Mouse (Mus musculus): ENCODE data around the gene Sytl3. TPM values are rescaled to one million over a fixed set of nuclear protein-coding genes. Genes with fewer than 3 reads are reported as not detected.
"Not testable (repeated sequence)": the region's sequence is repeated elsewhere in the genome, so short reads cannot be mapped to it uniquely, and the experiment has no call there.

Sytl3 gene
- total and polyA plus RNA-seq, 2 experiments, result 0.18 TPM; not detected in 1

DNA sequence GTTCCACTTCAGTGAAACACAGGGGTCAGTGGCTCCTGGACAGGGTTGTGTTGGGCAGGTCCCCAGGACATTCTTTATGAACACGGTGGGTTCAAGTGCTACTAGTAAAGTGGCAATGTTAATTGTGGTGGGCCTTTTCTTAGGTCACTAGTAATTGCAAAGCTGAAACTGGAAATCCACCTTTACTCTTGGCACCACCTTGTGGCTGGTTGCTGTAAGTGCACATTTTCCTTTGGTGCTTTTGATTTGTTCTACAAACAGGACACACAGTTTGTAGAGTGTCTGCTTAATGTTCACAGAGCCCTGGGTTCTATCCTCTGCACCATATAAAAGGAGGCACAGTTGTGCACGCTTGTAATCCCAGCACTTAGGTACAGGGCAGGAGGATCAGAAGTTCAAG is 32.7 kb downstream of the Sytl3 start:
- H3K4me1 ChIP-seq (ENCODE audit: control insufficient read depth, insufficient read depth, low read length); H3K9ac ChIP-seq (ENCODE audit: low read depth, low read length); H3K27ac ChIP-seq (replicated peaks; ENCODE audit: insufficient read depth, low read depth, low read length); H3K27me3 ChIP-seq (ENCODE audit: control insufficient read depth, insufficient read depth, low read length); H3K4me3 ChIP-seq (ENCODE audit: insufficient read depth, low read depth, low read length); H3K36me3 ChIP-seq (ENCODE audit: control insufficient read depth, insufficient read depth, low read length); H3K79me2 ChIP-seq (ENCODE audit: control insufficient read depth, insufficient read depth, low read length): not testable (repeated sequence)
- peak; percentile 6 for DNase-seq (ENCODE audit: extremely low read depth, low read depth, low spot score)
- 3% methylated on average over 2 of the region's 2 CpGs for WGBS
- TF ChIP-seq CTCF (IDR thresholded peaks at IDR 0.05; ENCODE audit: low read depth, low read length), result peak; percentile 33; the same call in 1 of the 2 replicates

DNA sequence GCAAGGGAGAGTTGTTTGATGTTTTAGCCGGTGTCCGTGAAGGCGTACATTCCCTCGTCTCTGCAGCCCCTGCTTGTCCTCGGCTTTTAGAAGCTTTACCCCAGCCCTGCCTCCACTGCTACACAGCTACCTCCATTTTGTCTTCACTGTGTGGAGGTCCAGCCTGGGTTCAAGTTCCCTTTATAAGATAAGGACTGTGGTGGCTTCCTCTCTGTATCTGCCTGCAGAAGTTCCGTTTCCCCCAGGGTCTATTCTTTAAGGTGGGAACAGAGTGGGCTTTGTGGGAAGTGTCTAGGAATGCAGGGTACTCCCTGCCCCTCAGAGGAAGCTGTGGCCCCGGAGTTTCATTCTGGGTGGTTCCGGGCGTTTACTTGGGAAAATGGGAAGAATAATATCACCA is 36.8 kb downstream of the Sytl3 start:
- H3K36me3 ChIP-seq (ENCODE audit: control insufficient read depth, insufficient read depth, low read length); H3K79me2 ChIP-seq (ENCODE audit: control insufficient read depth, insufficient read depth, low read length); H3K27ac ChIP-seq (replicated peaks; ENCODE audit: insufficient read depth, low read depth, low read length); H3K27me3 ChIP-seq (ENCODE audit: control insufficient read depth, insufficient read depth, low read length); DNase-seq (ENCODE audit: extremely low read depth, low read depth, low spot score); H3K9ac ChIP-seq (ENCODE audit: low read depth, low read length); H3K4me3 ChIP-seq (ENCODE audit: insufficient read depth, low read depth, low read length); H3K4me1 ChIP-seq (ENCODE audit: control insufficient read depth, insufficient read depth, low read length): not testable (repeated sequence)
- WGBS, result 68% methylated on average over 9 of the region's 9 CpGs

DNA sequence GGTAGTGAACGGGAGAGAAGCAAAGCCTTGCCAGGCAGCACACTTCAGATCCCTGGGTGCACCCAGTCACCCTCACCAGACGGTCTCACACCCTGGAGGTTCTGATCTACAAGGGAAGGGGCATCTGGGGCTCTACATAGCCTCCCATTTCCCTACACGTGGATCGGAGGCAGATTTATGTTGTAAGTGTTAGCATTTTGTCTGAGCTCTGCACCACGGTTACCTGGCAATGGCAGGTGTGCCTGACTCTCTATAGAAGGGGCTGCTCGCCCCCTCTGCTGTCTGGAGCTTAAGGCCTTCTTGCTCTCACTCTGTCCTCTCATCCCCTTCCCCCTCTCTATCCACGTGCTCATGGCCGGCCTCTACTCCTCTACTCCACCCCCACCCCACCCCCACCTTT is 37.6 kb downstream of the Sytl3 start:
- DNase-seq (ENCODE audit: extremely low read depth, low read depth, low spot score); H3K79me2 ChIP-seq (ENCODE audit: control insufficient read depth, insufficient read depth, low read length): not testable (repeated sequence)
- 60% methylated on average over 8 of the region's 8 CpGs for WGBS

DNA sequence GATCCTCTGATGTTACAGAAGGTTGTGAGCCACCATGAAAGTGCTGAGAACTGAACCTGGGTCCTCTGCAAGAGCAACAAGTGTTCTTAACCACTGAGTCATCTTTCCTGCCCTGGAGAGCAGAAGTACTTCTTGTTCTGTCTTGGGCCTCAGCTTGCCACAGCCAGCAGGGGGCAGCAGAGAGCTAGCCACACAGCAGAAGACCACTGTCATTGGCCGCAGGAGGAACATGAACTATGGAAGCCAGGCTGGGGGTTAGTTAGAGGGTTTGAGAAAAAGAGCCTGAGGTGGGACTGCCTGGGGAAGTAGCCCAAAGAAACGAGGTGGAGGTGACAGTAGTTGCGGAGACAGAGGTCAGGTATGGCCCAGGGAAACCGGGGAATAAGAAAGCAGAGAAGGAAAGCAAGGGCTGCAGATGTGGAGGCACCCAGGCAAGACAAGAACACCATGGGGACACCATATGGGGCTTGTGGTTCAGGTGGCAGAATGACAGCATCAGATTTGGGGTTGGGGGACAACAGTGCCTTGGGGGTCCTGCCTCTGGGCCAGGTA is 38.4 kb downstream of the Sytl3 start:
- H3K4me1 ChIP-seq (ENCODE audit: control insufficient read depth, insufficient read depth, low read length); H3K4me3 ChIP-seq (ENCODE audit: insufficient read depth, low read depth, low read length); H3K27me3 ChIP-seq (ENCODE audit: control insufficient read depth, insufficient read depth, low read length); H3K27ac ChIP-seq (replicated peaks; ENCODE audit: insufficient read depth, low read depth, low read length); H3K79me2 ChIP-seq (ENCODE audit: control insufficient read depth, insufficient read depth, low read length); H3K36me3 ChIP-seq (ENCODE audit: control insufficient read depth, insufficient read depth, low read length); H3K9ac ChIP-seq (ENCODE audit: low read depth, low read length): not testable (repeated sequence)
- TF ChIP-seq CTCF (IDR thresholded peaks at IDR 0.05; ENCODE audit: low read depth, low read length), result peak; percentile 24; the same call in 1 of the 2 replicates
- 28% methylated on average over 4 of the region's 4 CpGs for WGBS
- DNase-seq (ENCODE audit: extremely low read depth, low read depth, low spot score), result peak; percentile 8

More for the DNA sequence above, 37.6 kb downstream of the Sytl3 start:
- not testable (repeated sequence) for H3K4me1 ChIP-seq (ENCODE audit: control insufficient read depth, insufficient read depth, low read length); H3K4me3 ChIP-seq (ENCODE audit: insufficient read depth, low read depth, low read length); H3K27ac ChIP-seq (replicated peaks; ENCODE audit: insufficient read depth, low read depth, low read length); H3K36me3 ChIP-seq (ENCODE audit: control insufficient read depth, insufficient read depth, low read length); H3K27me3 ChIP-seq (ENCODE audit: control insufficient read depth, insufficient read depth, low read length); H3K9ac ChIP-seq (ENCODE audit: low read depth, low read length)

DNA sequence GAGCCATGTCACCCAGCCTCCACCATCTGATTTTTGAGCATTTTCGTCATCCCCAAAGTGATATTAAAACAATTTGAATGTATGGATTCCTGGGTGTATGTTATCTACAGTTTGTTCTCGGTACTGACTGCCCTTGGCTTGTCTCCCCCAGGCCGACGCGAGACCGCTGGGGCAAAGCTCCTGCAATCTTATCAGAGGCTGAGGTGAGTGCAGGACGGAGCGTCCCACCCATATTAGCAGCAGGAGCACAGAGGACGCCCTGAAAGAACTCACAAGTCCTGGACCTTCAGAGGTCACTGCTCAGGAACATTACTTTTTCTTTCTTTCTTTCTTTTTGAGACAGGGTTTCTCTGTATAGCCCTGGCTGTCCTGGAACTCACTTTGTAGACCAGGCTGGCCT is 40.6 kb downstream of the Sytl3 start:
- not testable (repeated sequence) for DNase-seq (ENCODE audit: extremely low read depth, low read depth, low spot score); H3K36me3 ChIP-seq (ENCODE audit: control insufficient read depth, insufficient read depth, low read length); H3K4me3 ChIP-seq (ENCODE audit: insufficient read depth, low read depth, low read length); H3K4me1 ChIP-seq (ENCODE audit: control insufficient read depth, insufficient read depth, low read length); H3K27ac ChIP-seq (replicated peaks; ENCODE audit: insufficient read depth, low read depth, low read length); H3K9ac ChIP-seq (ENCODE audit: low read depth, low read length); H3K27me3 ChIP-seq (ENCODE audit: control insufficient read depth, insufficient read depth, low read length); H3K79me2 ChIP-seq (ENCODE audit: control insufficient read depth, insufficient read depth, low read length)
- 78% methylated on average over 9 of the region's 9 CpGs for WGBS

DNA sequence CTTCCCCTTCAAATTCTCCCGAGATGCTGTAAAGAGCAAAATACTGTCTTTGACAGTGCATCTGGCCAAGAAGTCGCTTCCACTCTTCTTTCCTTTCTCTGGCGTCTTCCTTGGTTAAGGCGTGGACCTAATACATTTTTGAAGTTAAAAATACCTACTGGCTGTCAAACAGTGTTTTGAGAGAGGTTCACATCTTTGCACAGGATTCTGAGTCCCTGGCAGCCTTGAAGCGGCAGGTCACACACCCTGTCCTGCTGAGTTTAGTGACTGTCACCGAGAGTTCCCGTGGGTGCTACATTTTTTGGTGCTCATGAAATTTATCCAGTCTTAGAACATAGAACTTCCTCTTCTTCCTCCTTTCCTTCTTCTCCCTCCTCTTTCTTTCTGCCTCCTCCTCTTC is 41.2 kb downstream of the Sytl3 start:
- H3K4me1 ChIP-seq (ENCODE audit: control insufficient read depth, insufficient read depth, low read length); H3K36me3 ChIP-seq (ENCODE audit: control insufficient read depth, insufficient read depth, low read length); DNase-seq (ENCODE audit: extremely low read depth, low read depth, low spot score); H3K9ac ChIP-seq (ENCODE audit: low read depth, low read length); H3K27me3 ChIP-seq (ENCODE audit: control insufficient read depth, insufficient read depth, low read length); H3K27ac ChIP-seq (replicated peaks; ENCODE audit: insufficient read depth, low read depth, low read length); H3K79me2 ChIP-seq (ENCODE audit: control insufficient read depth, insufficient read depth, low read length); H3K4me3 ChIP-seq (ENCODE audit: insufficient read depth, low read depth, low read length): not testable (repeated sequence)
- 62% methylated on average over 4 of the region's 7 CpGs for WGBS

DNA sequence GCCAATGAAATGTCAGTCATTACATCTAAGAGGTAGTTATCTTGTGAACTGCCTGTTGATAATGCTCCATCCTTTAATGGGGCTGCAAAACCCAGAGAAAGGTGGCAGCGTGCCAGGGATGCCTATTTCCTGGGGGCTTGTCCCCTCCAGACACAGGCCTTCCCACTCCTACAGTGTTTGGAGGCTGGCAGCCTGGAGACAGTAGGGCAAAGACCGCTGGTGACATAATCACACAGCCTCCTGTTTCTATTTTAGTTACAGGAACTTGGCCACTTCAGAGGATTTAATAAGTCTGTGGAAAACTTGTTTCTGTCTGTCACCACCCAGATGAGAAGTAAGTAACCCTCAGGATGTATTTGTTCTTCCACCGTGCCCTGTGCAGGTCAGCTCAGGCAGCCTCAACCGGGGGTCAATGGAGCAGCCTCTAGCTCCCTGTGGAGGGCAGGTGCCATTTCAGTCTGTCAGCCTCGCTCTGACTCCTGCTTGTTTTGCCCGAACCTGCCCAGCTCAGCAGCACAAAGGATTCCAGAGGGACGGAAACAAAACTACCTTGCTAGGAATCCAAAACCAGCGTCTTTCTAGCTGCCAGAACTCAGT is 43.8 kb downstream of the Sytl3 start:
- H3K4me3 ChIP-seq (ENCODE audit: insufficient read depth, low read depth, low read length); H3K36me3 ChIP-seq (ENCODE audit: control insufficient read depth, insufficient read depth, low read length); H3K4me1 ChIP-seq (ENCODE audit: control insufficient read depth, insufficient read depth, low read length); H3K79me2 ChIP-seq (ENCODE audit: control insufficient read depth, insufficient read depth, low read length); H3K27me3 ChIP-seq (ENCODE audit: control insufficient read depth, insufficient read depth, low read length); H3K27ac ChIP-seq (replicated peaks; ENCODE audit: insufficient read depth, low read depth, low read length); H3K9ac ChIP-seq (ENCODE audit: low read depth, low read length); DNase-seq (ENCODE audit: extremely low read depth, low read depth, low spot score): not testable (repeated sequence)
- 7% methylated on average over 2 of the region's 8 CpGs for WGBS

DNA sequence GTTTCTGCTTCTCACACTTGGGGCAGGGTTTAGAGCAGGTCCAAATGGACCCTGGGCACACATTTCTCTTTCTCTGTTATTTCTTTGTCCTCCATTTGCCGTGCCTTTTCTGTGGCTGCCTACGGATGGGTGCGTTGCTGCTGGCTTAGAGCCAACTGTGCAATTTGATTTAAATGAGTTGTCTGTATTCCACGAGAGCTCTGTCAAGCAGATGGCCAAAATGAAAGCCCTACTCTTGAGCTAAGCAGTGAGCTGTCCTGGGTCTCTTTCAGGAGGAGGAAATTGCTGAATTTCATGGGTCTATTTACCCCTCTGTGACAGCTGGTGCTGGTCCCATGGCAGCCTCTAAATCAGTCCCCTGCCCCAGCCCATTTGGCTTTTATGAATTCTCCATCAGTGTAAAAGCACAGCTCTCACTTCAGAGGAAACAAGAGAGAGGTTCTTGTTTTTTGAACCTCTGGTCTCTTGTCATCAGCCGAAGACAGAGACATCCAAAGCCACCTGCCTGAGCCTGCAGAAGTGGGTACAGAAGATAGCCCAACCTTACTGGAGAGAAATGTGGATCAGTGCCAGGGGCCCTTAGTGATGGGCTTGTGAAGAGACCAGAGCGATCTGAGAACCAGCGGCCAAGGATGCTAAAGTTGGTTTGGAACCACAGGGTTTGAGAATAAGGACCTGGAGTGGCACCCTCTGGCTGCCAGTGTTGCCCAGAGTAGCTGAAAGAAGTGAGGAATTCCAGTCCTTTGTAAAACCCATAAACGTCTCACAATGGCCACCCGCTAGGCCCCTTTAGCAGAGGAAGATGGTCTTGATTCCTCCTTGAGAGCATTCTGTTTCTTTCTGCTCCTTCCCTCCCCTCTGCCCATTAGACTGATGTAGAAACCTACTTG is 44.7 kb downstream of the Sytl3 start:
- not testable (repeated sequence) for H3K9ac ChIP-seq (ENCODE audit: low read depth, low read length); H3K36me3 ChIP-seq (ENCODE audit: control insufficient read depth, insufficient read depth, low read length); H3K4me1 ChIP-seq (ENCODE audit: control insufficient read depth, insufficient read depth, low read length); H3K27ac ChIP-seq (replicated peaks; ENCODE audit: insufficient read depth, low read depth, low read length); H3K27me3 ChIP-seq (ENCODE audit: control insufficient read depth, insufficient read depth, low read length); H3K4me3 ChIP-seq (ENCODE audit: insufficient read depth, low read depth, low read length); H3K79me2 ChIP-seq (ENCODE audit: control insufficient read depth, insufficient read depth, low read length); DNase-seq (ENCODE audit: extremely low read depth, low read depth, low spot score)
- 86% methylated on average over 9 of the region's 9 CpGs for WGBS

DNA sequence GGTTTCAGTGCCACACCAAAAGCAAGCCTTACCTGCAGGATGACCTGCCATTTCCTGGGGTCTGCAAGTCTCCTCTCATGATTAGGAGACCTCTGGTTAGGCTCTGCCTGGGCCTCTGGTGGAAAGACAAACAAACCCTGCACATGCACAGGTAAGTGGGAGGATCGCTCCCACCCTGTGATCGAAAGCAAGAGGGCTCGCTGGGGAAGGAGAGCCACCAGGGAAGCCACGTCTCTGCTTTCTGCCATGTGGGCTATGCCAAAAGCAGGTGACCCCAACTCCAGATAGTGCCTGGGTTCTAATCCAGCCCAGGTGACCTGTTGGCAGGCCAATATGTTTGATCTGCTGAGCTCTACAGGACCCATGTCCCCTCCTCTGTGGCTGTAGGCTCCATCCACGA is 47.6 kb downstream of the Sytl3 start:
- WGBS, result 76% methylated on average over 5 of the region's 5 CpGs
- H3K4me1 ChIP-seq (ENCODE audit: control insufficient read depth, insufficient read depth, low read length); H3K36me3 ChIP-seq (ENCODE audit: control insufficient read depth, insufficient read depth, low read length); H3K79me2 ChIP-seq (ENCODE audit: control insufficient read depth, insufficient read depth, low read length); H3K27ac ChIP-seq (replicated peaks; ENCODE audit: insufficient read depth, low read depth, low read length); DNase-seq (ENCODE audit: extremely low read depth, low read depth, low spot score); H3K4me3 ChIP-seq (ENCODE audit: insufficient read depth, low read depth, low read length); H3K9ac ChIP-seq (ENCODE audit: low read depth, low read length); H3K27me3 ChIP-seq (ENCODE audit: control insufficient read depth, insufficient read depth, low read length): not testable (repeated sequence)

Measured in liver, adult 2 months (tissue).